Mouse (Mus musculus): ENCODE measurements around the gene Tpcn1.

The Tpcn1 gene

GRCm38 (mm10) chr5:120512911-120513555 lies 75.4 kb downstream of the Tpcn1 start:
- 85% methylated on average over 15 of the region's 15 CpGs for WGBS

DNA sequence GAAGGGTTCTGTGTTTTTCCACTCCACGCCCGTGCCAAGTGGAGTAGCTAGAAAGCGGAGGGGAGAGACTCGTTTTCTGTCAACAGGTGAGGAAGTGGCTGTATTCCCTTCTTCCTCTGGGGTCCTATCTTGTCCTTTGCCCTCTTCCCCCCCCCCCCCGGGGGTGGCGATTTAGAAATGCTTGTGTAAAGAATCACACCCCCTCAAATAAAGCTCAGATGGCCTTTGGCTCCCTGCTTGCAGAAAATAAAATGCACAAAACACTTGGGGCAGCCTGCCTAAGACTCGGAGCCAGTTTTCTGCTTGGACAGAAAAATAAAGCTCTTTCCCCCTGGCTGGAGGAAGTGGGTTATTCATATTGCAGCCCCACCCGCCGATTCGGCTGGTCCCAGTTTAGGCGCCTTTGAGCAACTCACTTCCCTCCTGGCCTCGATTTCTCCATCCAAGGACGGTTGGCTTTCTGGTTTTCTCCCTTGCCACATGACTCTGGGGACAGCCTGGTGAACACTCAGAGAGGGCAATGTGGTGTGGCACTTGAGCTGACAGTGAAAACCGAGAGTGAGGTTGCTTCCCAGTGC lies 76.7 kb downstream of the Tpcn1 start:
- 15% methylated on average over 14 of the region's 14 CpGs for WGBS

GRCm38 (mm10) chr5:120510982-120511642 lies 77.4 kb downstream of the Tpcn1 start, which contains the start of gene Slc8b1:
Gene Slc8b1 (plus strand): TSS chr5:120511168.
- WGBS, result 1% methylated on average over 36 of the region's 36 CpGs

DNA sequence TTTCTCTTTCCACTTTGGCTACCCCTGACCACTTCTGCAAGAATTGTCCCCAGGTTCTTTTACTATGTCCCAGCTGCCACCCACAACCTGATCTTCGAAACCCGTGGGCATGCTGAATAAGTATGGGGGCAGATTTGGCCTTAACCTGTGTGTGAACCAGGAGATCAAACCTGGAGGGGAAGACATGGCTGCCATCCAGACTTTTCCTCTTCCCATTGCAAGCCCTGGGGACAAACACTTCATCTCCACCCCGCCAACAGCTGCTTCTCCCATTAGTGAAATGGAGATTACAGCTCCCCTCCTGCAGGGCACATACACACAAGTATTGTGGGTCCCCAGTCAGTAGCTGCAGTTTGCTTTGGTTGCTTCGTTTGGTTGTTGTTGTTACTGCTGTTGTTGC lies 81.2 kb downstream of the Tpcn1 start:
- 82% methylated on average over 4 of the region's 4 CpGs for WGBS

DNA sequence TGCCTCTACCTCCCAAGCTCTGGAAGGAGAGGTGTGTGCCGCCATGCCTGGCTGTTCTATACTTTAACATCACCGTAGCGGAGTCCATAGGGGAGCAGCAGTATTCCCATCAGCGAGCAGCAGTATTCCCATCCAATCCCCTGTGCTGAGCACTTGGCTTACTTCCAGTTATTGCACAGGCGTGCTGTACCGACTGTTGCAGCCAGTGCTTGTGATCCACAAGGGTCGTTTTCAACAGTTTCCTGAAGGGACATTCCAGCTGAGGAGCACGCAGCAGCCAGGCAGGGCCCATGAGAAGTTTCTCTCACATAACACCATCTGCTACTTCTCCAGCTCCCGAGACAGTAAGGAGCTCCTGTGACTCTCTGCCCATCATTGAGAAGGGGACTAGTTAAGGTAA lies 82.0 kb downstream of the Tpcn1 start:
- WGBS, result 52% methylated on average over 9 of the region's 9 CpGs

DNA sequence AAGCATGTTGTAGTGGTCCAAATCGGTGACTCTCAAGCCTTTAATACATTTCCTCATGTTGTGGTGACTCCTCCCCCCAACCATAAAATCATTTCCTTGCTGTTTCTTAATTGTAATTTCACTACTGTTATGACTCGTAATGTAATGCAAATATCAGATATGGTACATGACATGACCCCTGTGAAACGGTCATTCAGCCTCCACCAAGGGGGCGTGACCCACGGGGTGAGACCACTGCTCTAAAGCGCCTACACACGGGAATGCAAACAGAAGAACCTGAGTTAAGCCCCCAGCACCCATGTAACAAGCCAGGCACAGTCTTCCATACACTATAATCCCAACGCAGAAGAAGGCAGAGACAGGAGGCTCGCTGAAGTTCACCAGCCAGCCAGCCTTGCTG lies 82.7 kb downstream of the Tpcn1 start:
- WGBS, result 78% methylated on average over 9 of the region's 9 CpGs

- WGBS, result 27% methylated on average over 16 of the region's 16 CpGs
Measured at GRCm38 (mm10) chr5:120505368-120505767, 83.1 kb downstream of the Tpcn1 start.

DNA sequence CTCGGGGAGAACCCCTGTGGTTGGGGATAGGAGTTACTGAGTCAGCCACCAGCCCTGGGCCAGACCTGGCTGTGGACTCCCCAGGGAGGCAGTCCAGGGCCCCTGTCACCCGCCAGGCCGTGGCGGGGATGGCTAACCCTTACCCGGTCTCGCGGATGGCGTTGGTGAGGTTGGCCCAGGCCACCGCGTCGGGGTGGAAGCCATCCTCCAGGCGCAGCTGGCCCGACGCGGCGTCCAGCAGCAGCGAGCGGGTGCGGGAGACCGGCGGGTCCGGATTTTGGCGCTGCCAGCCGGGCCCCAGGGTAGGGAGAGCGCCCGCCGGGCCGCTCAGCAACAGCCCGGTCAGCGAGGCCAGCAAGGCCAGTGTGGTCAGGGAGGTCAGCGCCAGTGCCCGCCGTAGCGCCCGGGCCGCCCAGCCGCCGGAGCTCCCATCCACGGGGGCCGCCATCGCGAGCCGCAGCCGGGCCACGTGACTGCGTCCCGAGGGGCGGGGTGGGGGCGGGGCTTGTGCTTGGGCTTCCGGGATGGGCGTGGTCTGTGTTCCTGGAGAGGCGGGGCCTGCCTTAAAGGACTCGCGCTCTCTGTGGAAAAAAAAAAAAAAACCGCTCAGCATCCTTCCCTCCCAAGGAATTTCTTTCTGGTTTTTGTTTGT lies 85.2 kb downstream of the Tpcn1 start, which contains the start of gene Plbd2:
Gene Plbd2, minus strand, starts transcription at position 482 of the 652 bp plus-strand sequence.
- WGBS, result 1% methylated on average over 53 of the region's 55 CpGs

DNA sequence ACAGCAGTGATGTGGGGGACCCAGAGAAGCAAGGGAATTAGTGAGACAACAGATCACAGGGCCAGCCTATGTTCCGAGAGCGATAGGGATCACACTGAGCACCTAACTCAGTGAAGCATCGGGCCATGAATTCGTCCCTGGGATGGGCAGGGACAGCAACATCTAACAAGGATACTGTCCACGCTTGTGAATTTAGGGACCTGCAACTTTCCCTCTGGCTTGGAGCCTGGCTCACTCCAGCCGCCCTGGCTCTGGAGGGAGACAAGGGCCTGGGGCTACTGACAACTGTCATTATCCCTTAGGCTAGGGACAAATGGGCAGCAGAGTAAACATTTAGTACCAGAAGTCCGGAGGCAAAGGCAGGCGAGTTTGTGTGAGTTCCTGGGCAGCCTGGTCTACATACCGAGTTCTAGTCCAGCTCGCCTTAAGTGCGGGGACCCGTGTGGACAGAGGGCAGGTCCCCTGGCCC lies 85.8 kb downstream of the Tpcn1 start:
- WGBS, result 2% methylated on average over 12 of the region's 12 CpGs

DNA sequence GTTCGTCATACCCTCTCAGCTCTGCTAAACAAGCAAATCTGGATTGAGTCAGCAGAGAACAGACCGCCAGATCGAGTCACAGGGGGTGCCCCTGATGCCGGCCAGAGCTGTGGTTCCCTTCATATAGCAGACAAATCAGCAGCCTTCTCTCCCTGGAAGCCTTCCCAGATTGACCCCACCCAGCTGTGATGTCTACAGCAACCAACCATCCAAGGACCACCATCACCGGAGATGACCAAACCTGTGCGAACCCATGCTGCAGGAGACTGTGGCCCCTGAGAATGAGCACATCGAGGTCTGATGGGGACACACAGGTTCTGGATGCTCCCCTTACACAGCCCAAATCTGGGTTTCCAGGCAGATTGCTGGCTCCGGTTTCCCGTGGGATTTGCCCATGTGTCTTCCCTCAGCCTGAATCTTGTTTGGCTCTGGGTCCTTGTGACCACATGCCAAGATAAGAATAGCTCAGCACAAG lies 86.3 kb downstream of the Tpcn1 start:
- 28% methylated on average over 9 of the region's 9 CpGs for WGBS

DNA sequence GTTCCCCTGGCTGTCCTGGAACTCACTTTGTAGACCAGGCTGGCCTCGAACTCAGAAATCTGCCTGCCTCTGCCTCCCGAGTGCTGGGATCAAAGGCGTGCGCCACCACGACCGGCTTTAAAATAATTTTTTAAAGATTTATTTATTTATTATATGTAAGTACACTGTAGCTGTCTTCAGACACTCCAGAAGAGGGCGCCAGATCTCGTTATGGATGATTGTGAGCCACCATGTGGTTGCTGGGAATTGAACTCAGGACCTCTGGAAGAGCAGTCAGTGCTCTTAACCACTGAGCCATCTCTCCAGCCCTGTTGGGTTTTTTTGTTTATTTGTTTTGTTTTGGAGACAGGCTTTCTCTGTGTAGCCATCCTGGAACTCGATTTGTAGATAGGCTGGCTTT lies 87.9 kb downstream of the Tpcn1 start:
- WGBS, result 82% methylated on average over 9 of the region's 9 CpGs

- 82% methylated on average over 4 of the region's 4 CpGs for WGBS
Measured at GRCm38 (mm10) chr5:120499202-120499601, 89.3 kb downstream of the Tpcn1 start.

- WGBS, result 91% methylated on average over 3 of the region's 3 CpGs
Measured at GRCm38 (mm10) chr5:120497071-120497470, 91.4 kb downstream of the Tpcn1 start.

- 82% methylated on average over 13 of the region's 13 CpGs for WGBS
Measured at GRCm38 (mm10) chr5:120495703-120496226, 92.7 kb downstream of the Tpcn1 start.

- 54% methylated on average over 10 of the region's 10 CpGs for WGBS
Measured at GRCm38 (mm10) chr5:120495064-120495702, 93.3 kb downstream of the Tpcn1 start.

GRCm38 (mm10) chr5:120493873-120494395 lies 94.5 kb downstream of the Tpcn1 start:
- 62% methylated on average over 9 of the region's 9 CpGs for WGBS

DNA sequence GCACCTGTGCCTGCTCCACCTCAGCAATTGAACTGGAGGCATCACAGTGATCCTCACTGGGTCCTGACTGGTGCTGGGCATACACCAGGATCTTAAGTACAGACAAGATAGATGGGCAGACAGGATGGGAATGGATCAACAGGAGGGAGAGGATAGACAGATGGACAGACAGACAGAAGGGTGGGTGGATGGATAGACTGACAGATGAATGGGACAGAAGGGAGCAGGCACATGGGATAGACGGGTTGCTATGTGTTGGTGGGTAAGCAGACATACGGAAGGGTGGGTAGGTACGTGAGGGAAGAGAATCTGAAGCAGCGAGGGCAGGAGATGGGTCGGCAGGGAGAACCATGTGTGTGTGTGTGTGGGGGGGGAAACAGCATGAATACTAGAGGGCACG lies 95.0 kb downstream of the Tpcn1 start:
- WGBS, result 70% methylated on average over 6 of the region's 6 CpGs

DNA sequence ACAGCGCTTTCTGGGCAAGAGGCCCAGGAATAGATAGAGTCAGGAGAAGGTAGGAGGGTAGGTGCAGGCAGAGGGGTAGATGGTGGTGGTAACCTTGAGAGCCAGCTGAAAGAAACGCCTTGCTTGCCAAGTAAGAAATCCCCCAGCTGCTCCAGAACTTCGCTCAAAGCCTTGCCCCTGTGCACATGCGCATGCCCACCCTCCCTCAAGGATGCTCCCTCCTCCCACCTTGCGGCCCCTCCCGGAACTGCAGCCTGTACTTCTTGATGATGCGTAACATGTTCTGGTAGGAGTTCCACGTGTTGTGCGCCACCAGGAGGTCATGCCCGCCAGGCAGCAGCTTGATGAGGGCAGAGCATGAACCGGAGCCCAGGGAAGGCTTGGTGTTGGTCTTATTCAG lies 96.0 kb downstream of the Tpcn1 start:
- 66% methylated on average over 11 of the region's 11 CpGs for WGBS

GRCm38 (mm10) chr5:120490679-120491192 lies 97.7 kb downstream of the Tpcn1 start:
- 40% methylated on average over 8 of the region's 8 CpGs for WGBS

DNA sequence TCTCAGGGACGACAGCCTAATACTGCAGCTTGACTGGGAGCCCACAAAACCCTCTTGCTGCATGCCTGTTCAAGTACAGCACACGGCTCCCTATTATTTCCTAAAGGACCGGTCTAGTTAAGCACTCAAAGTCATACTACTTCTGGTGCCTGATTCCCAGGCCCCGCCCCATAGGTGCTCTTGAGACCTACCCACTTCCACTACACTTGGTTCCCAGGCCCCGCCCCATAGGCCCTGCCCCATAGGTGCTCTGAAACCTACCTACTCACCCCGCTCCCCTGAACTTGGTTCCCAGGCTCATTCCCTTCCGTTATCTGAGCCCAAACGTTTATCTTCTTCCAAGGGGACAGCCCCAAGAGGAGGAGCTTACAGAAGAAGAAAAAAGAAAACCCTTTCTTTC lies 100.6 kb downstream of the Tpcn1 start:
- 89% methylated on average over 8 of the region's 8 CpGs for WGBS

Measured in cerebral cortex, adult 2 months (tissue).